Mouse (Mus musculus) liver, adult (tissue): Measurements from ENCODE around the gene Spred3.

Experiments used
- GATA4 ChIP-seq: IDR thresholded peaks from 2 replicates; pipeline ENCODE4 v1.6.1; 2014; ENCODE audit warnings: mild to moderate bottlenecking, low read length; ENCODE audit not compliant: insufficient replicate concordance

The Spred3 gene

GRCm38 (mm10) chr7:29169231-29170065 is 763 bp downstream of the Spred3 start:
- TF ChIP-seq GATA4 = no peak

GRCm38 (mm10) chr7:29168791-29169230 is 1.4 kb downstream of the Spred3 start:
- TF ChIP-seq GATA4 = no peak

GRCm38 (mm10) chr7:29168121-29168695 is 2.0 kb downstream of the Spred3 start:
- TF ChIP-seq GATA4 = no peak

- no peak for TF ChIP-seq GATA4
Observed at GRCm38 (mm10) chr7:29167656-29168055, 2.6 kb downstream of the Spred3 start.

- no peak for TF ChIP-seq GATA4
Observed at GRCm38 (mm10) chr7:29162750-29163525, 7.3 kb downstream of the Spred3 start.

- TF ChIP-seq GATA4 = no peak
Observed at GRCm38 (mm10) chr7:29162294-29162693, 7.9 kb downstream of the Spred3 start.

- TF ChIP-seq GATA4 = no peak
Observed at GRCm38 (mm10) chr7:29158264-29158663, 11.9 kb downstream of the Spred3 start.

- TF ChIP-seq GATA4 = no peak
Observed at GRCm38 (mm10) chr7:29155838-29156782, 14.1 kb downstream of the Spred3 start, which contains the start of gene Fam98c. TSS of gene Fam98c (minus strand) at chr7:29156234.

- TF ChIP-seq GATA4 = no peak
Observed at GRCm38 (mm10) chr7:29155196-29155837, 14.9 kb downstream of the Spred3 start.

GRCm38 (mm10) chr7:29154018-29154720 is 16.0 kb downstream of the Spred3 start:
- no peak for TF ChIP-seq GATA4

GRCm38 (mm10) chr7:29151486-29151885 is 18.7 kb downstream of the Spred3 start:
- TF ChIP-seq GATA4 = no peak

GRCm38 (mm10) chr7:29148771-29149170 is 21.4 kb downstream of the Spred3 start:
- no peak for TF ChIP-seq GATA4

- TF ChIP-seq GATA4 = no peak
Observed at GRCm38 (mm10) chr7:29146625-29147367, 23.4 kb downstream of the Spred3 start.
